Mouse (Mus musculus) ES-Bruce4 (cell line): ENCODE data around the gene Gm29094. TPM values are rescaled to one million over a fixed set of nuclear protein-coding genes. Genes with fewer than 3 reads are reported as not detected.

Experiments
- H3K27ac ChIP-seq: 2 replicates; pipeline ENCODE4 v1.5.1; 2012; ENCODE audit warnings: low read length, inconsistent platforms; ENCODE audit not compliant: insufficient read depth
- H3K27me3 ChIP-seq: 2 replicates; pipeline ENCODE4 v1.6.1; 2012; ENCODE audit warnings: mild to moderate bottlenecking, low read length, inconsistent platforms; ENCODE audit not compliant: control insufficient read depth, poor library complexity, insufficient read depth, severe bottlenecking
- H3K36me3 ChIP-seq: 2 replicates; pipeline ENCODE4 v1.6.1; 2012; ENCODE audit warnings: inconsistent platforms, mild to moderate bottlenecking, low read length, moderate library complexity; ENCODE audit not compliant: control insufficient read depth, poor library complexity, insufficient read depth, severe bottlenecking
- H3K4me1 ChIP-seq: one replicate; pipeline ENCODE4 v1.8.1; 2011; ENCODE audit warnings: low read length; ENCODE audit not compliant: control insufficient read depth, insufficient read depth
- H3K4me3 ChIP-seq: 2 replicates; pipeline ENCODE4 v1.5.1; 2011; ENCODE audit warnings: low read depth, mild to moderate bottlenecking, low read length
- H3K9ac ChIP-seq: 2 replicates; pipeline ENCODE4 v1.6.1; 2012; ENCODE audit warnings: low read depth, mild to moderate bottlenecking, inconsistent platforms; ENCODE audit not compliant: poor library complexity, severe bottlenecking
- H3K9me3 ChIP-seq: replicated peaks from 2 replicates; pipeline ENCODE4 v1.6.1; 2012; ENCODE audit warnings: mild to moderate bottlenecking, low read length, inconsistent platforms; ENCODE audit not compliant: control insufficient read depth, poor library complexity, insufficient read depth, severe bottlenecking
- CTCF ChIP-seq: IDR thresholded peaks from one replicate; pipeline ENCODE4 v1.8.1; 2011; ENCODE audit warnings: low read depth, low read length
- EP300 ChIP-seq: IDR thresholded peaks from 2 replicates; pipeline ENCODE4 v1.6.1; 2011; ENCODE audit warnings: low read depth, low read length; ENCODE audit not compliant: insufficient read depth
- POLR2A ChIP-seq: IDR thresholded peaks from one replicate; pipeline ENCODE4 v1.8.1; 2011; ENCODE audit warnings: low read length; ENCODE audit not compliant: insufficient read depth
- polyA plus RNA-seq: library from polyadenylated mRNA; stranded (reverse); fragments of >200 nt; gene quantifications from 2 replicates; pipeline ENCODE4 v1.2.4, GENCODE M21; 2011; ENCODE audit warnings: low read depth; ENCODE audit not compliant: missing spikeins, insufficient read depth, insufficient read length

The Gm29094 gene
- polyA plus RNA-seq, 1 experiment = not detected

GRCm38 (mm10) chr9:89256556-89257335, 57.6 kb downstream of the Gm29094 start:
- H3K27me3 ChIP-seq = no peaks in the 10 kb centered on the region
- H3K36me3 ChIP-seq = no peaks in the 10 kb centered on the region
- no peaks in the 10 kb centered on the region for H3K9me3 ChIP-seq
- H3K4me3 ChIP-seq = no peak overlapping the region
- H3K4me1 ChIP-seq = no peaks in the 10 kb centered on the region
- no peak overlapping the region for H3K27ac ChIP-seq
- H3K9ac ChIP-seq = no peak overlapping the region
- TF ChIP-seq EP300 (no peak), POLR2A (no peak), CTCF (no peak)

GRCm38 (mm10) chr9:89263968-89264367, 64.8 kb downstream of the Gm29094 start:
- H3K27ac ChIP-seq = no peak overlapping the region
- no peak overlapping the region for H3K9ac ChIP-seq
- TF ChIP-seq CTCF = no peak
- TF ChIP-seq POLR2A = no peak
- no peak for TF ChIP-seq EP300
- no peak overlapping the region for H3K4me3 ChIP-seq
- no peaks in the 10 kb centered on the region for H3K27me3 ChIP-seq
- no peaks in the 10 kb centered on the region for H3K4me1 ChIP-seq
- H3K36me3 ChIP-seq = no peaks in the 10 kb centered on the region
- H3K9me3 ChIP-seq = no peaks in the 10 kb centered on the region

GRCm38 (mm10) chr9:89264571-89264970, 65.4 kb downstream of the Gm29094 start:
- Histone ChIP-seq H3K27me3 (no peaks in the 10 kb centered on the region), H3K36me3 (no peaks in the 10 kb centered on the region), H3K4me1 (no peaks in the 10 kb centered on the region), H3K9ac (no peak overlapping the region), H3K9me3 (no peaks in the 10 kb centered on the region), H3K27ac (no peak overlapping the region), H3K4me3 (no peak overlapping the region)
- TF ChIP-seq CTCF (no peak), EP300 (no peak), POLR2A (no peak)

Other genes starting within 250 kb of the Gm29094 start
- gene Bcl2a1a, start 242.5 kb upstream of the Gm29094 start, polyA plus RNA-seq = not detected in 2 replicates
- 0.29 and 0.45 TPM in 2 replicates for gene Trim43b, start 106.5 kb upstream of the Gm29094 start, polyA plus RNA-seq
- not detected in 2 replicates for gene Bcl2a1b, start 170 bp upstream of the Gm29094 start, polyA plus RNA-seq
- 10.8 and 17.6 TPM in 2 replicates for gene Mthfs, start 11.3 kb downstream of the Gm29094 start, polyA plus RNA-seq